Mouse (Mus musculus) urinary bladder, postnatal 14 days (tissue): ENCODE results near the gene Abr.

Experiments used
- DNase-seq: peaks from one replicate; pipeline ENCODE4 v3.0.0; 2021; ENCODE audit warnings: low spot score

Abr gene

DNA sequence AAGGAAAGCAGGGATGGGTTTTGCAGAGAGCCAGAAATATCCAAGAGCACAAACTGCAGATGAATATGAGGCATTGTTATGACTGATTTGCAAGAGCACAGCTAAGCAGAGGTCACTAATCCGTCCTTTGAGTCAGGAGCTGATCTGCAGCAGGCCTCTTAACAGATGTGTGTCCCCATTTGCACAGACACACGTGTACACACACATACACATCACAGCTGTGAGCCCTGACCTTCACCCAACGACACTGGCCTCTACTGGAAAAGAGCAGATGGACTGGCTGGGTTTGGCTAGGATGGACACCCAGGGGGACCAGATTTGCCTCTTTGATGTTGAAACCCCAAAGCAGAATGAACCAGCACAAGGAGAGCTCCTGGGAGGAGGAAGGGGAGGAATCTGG lies 52.7 kb downstream of the Abr start:
- DNase-seq = no peak

- no peak for DNase-seq
Measured at GRCm38 (mm10) chr11:76566081-76566480, 56.0 kb downstream of the Abr start.

DNA sequence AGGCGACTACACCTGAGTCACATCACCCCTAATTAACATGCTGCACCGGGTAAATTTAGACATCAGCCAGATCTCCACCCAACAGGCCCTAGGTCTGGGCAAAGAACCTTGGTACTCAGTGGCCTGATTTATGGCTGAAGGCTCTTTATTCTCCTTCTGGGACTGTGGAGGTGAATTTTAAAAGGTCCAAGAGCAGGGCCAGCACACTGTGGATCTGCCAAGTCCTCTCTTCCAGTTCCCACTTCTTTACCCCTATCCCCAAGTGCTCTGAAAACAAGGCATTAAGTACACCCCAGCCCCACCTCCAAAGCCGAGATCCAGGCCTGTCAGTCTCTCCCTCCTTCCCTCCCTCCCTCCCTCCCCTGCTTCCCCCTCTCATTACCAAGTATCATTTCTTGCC lies 59.5 kb downstream of the Abr start:
- no peak for DNase-seq

DNA sequence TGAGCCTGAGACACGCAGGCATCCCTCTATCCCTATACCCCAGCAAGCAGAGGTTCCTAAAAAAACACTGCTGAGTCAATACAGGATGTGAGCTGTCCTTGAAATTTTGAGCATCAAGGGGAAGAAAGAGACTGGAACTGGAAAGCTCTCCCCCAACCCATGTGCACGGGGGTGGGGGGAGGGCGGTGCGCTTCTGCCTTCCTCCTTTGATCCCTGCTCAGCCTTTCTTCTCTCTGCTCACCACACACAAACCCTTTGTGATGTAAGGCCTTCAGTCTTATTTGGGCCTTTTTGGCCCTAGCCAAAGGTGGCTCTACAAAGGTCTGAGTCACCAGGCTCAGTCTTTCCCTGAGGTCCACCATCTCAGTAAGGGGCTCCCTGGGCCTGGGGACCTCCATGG lies 59.9 kb downstream of the Abr start:
- no peak for DNase-seq

DNA sequence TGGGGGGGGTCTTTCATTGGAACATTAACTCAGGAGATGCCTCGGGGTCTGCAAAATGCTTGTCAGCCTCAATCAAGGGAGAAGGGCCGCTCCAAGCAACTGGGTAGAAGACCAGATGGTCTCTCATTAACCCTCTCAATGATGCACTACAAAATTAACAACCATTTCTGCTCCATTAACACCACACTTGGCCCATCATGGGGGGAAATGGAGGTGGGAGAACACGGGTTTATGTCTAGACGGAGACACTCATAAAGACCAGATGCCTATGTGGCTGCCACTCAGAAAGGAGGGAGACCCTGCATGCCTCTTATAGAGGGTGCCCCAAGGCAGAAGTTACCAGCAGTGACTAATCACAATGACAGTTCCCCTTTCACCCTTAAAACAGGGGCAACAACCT lies 64.3 kb downstream of the Abr start:
- no peak for DNase-seq

DNA sequence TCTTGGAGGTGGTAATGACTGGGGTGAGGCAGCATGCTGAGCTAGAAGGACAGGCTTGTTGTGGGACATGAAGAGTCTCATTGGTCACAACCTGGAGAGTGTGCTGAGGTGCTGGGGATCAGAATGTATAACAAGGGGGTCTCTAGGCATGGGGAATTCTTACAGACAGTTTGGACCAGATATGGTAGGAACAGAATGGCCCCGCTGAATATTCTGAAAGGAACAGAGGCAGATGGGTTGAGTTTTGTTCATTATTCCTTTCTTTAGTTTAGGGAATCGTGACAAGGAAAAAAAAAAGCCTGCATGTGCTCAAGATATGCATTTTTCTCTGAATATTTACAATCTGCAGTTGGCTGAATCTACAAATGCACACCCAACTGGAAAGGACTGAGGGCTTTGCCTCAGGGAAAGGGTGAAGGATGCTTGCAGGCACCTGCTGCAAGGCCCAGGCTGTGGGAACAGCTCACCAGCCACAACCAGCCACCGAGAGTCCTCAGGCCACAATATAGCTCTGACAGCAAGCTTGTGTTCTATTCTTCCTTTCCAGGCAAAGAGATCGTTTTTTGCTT lies 73.9 kb downstream of the Abr start:
- DNase-seq = no peak

DNA sequence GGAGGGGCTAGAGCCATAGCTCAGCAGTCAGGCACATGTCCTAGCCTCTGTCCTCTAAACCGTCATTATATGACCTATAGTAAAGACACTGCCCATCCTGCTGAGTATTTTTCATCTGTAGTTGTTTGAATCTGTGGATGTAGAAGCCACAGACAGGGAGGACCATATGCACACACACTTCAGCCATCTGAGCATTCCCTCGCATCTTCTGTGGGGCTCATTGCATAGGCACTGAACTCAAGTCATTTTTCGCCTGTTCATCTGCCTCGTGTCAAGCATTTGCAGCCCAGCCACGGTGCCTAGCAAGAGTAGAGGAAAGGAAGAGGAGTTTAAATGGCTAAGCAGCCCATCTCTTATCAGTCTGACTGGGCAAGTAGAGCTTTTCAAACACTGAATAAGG lies 74.7 kb downstream of the Abr start:
- DNase-seq = no peak

DNA sequence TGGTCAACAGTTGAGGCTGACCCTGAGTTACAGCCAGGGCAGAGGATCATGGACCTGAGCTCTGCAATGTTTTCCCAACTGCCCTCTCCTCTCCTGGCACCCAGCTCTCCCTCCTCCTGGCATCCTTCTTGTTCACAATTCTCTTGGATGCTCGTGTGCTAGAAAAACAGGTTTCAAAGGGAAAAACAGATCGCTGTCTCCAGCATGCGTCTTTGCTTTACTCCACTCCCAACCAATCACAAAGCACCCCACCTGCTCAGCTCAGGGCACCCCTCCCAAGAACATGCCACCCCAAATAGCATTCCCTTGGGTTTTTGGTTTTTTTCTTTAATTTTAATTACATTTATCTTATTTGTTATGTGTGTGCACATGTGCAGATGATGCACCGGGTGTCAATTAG lies 75.7 kb downstream of the Abr start:
- no peak for DNase-seq

- DNase-seq = no peak
Measured at GRCm38 (mm10) chr11:76543300-76543699, 78.8 kb downstream of the Abr start.

GRCm38 (mm10) chr11:76540973-76541372 lies 81.1 kb downstream of the Abr start:
- peak; percentile 81 for DNase-seq

DNA sequence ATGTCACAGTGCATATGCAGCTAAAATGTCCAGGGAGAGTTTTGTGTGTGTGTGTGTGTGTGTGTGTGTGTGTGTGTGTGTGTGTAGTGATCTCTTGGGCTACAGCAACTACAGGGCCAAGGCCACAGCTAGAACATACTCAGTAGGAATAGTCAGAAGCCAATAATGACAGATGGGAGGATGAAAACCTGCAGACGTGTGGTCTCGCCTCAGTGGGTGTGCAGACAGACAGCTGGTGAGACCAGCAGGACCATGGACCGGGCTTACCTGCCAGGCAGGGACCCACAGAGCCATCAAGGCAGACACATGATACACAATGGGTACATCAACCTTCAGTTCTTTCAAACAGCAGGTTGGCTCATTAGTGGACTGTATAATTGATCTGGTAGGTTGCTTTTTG lies 84.7 kb downstream of the Abr start:
- no peak for DNase-seq

GRCm38 (mm10) chr11:76536576-76537354 lies 85.3 kb downstream of the Abr start:
- DNase-seq = peak; percentile 26

DNA sequence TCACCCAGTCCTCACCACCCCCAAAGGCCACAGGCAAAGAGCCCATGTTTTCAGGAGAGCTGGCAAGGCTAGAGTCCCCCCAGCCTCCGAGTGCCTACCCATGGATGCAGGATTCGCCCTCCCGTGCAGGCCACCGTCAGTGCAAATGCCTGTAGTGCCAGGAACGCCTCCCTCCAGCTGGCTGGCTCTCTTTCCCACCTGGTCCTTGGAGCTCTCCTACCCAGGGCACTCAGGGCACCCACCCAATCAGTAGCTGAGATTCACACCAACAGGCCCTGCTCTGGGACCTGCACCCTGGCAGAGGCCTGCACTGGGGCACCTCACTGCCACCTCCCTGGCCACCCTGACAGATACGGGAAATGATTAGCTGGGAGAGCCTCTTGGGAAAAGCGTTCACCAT lies 90.1 kb downstream of the Abr start:
- no peak for DNase-seq

- no peak for DNase-seq
Measured at GRCm38 (mm10) chr11:76530966-76531678, 91.0 kb downstream of the Abr start.

DNA sequence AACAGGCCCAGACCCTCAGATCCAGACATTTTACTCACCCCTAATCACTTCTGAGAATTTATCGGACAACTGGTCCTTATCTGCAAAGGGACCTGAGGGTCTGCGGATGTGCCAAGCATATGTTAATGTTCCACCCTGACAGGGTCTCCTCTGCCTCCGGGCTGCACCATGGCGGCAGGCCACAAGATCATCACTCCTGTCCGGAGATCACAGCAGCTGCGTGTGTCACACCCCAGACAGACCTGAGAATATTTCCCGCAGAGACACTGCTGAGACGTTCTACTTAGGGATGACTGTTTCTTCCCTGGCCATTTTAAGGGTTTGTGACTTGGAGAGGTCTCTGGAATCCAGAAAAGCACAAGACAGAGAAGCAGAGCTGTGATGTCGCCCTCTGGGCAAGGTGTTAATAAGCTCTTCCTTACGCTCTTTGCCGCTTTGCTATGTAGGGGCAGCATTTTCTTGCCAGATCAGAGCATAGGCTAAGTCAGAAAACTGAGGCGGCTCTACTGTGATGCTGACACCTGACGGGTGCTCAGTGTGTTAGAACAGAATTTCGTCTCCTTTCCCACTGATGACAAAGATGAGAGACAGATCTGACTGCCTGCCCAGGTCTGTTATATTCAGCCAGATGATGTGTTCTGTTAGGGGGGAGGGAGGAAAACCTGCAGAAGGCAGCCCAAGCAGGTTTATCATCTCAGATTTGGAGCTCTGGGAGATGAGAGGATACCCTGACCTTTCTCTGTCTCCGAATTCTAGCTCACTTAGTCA lies 91.8 kb downstream of the Abr start:
- no peak for DNase-seq

GRCm38 (mm10) chr11:76529352-76530141 lies 92.6 kb downstream of the Abr start:
- peak; percentile 27 for DNase-seq

GRCm38 (mm10) chr11:76525646-76526351 lies 96.3 kb downstream of the Abr start:
- no peak for DNase-seq

DNA sequence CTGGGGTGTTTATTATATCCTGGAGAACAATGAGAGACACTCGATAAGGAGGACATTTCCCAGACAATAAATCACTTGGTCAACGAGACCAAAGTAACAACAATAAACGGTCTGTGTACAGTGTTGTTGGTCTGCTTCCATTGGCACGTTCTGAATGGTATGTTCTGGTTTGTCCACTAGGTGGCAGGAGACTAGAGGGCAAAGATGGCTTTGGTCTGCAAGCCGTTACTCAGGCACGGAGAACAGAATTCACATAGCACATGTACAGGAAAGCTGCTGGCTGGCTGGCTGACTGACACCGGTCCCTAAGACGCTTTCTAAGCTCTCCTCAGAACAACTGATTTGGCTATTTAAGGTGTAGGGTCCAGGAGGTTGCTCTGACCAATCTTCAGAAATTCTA lies 97.2 kb downstream of the Abr start:
- peak; percentile 58 for DNase-seq

DNA sequence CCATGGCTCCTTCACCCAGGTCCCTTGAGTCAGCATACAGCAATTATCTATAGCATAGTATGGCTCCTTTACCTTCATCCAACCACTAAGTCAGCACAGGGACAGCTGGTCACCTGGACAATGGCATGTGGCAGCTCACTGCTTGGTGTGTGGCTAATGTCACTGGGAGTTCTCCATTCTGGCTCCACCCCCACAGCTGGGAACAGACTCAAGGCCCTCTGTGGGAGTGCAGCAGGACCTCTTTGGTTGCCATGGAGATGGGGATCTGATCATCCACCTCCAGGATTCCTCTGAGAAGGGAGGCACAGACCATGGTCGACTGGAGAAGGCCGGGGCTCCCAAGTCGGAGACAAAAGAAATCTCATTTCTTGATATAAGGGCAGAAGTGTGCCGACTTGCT lies 98.8 kb downstream of the Abr start:
- no peak for DNase-seq

- DNase-seq = no peak
Measured at GRCm38 (mm10) chr11:76520889-76521288, 101.2 kb downstream of the Abr start.

GRCm38 (mm10) chr11:76518613-76519012 lies 103.5 kb downstream of the Abr start:
- DNase-seq = no peak
